Mouse (Mus musculus) forebrain, embryonic 11.5 days (tissue): Measurements from ENCODE around the gene Ttc9c. TPM values are rescaled to one million over a fixed set of nuclear protein-coding genes. Genes with fewer than 3 reads are reported as not detected.

Experiments used
- ATAC-seq: fragments of 200-750 bp; cut with Nextera tagmentation; replicated peaks from 2 replicates; pipeline ENCODE4 v1.8.0; 2017; ENCODE audit warnings: moderate TSS enrichment; ENCODE audit not compliant: low FRiP score
- DNase-seq: peaks from one replicate; pipeline ENCODE4 v3.0.0-alpha.2; 2017; ENCODE audit warnings: low spot score
- H3K27ac ChIP-seq: fragments of 300-500 bp; sonication (generic); 2 replicates; pipeline ENCODE4 v1.5.1; 2014; ENCODE audit warnings: low read depth, low read length
- H3K27me3 ChIP-seq: fragments of 300-500 bp; sonication (generic); 2 replicates; pipeline ENCODE4 v1.6.1; 2014; ENCODE audit warnings: mild to moderate bottlenecking, low read length, mixed read lengths; ENCODE audit not compliant: control insufficient read depth, insufficient read depth
- H3K36me3 ChIP-seq: fragments of 300-500 bp; sonication (generic); 2 replicates; pipeline ENCODE4 v1.6.1; 2014; ENCODE audit warnings: mild to moderate bottlenecking, low read length, moderate library complexity, mixed read lengths; ENCODE audit not compliant: control insufficient read depth, insufficient read depth
- H3K4me1 ChIP-seq: fragments of 300-500 bp; sonication (generic); replicated peaks from 2 replicates; pipeline ENCODE4 v1.6.1; 2014; ENCODE audit warnings: low read length, mixed read lengths; ENCODE audit not compliant: control insufficient read depth, insufficient read depth
- H3K4me2 ChIP-seq: fragments of 300-500 bp; sonication (generic); 2 replicates; pipeline ENCODE4 v1.6.1; 2014; ENCODE audit warnings: low read depth, mild to moderate bottlenecking, low read length, moderate library complexity, mixed read lengths; ENCODE audit not compliant: severe bottlenecking
- H3K4me3 ChIP-seq: fragments of 300-500 bp; sonication (generic); 2 replicates; pipeline ENCODE4 v1.5.1; 2014; ENCODE audit warnings: low read depth, low read length
- H3K9ac ChIP-seq: fragments of 300-500 bp; sonication (generic); 2 replicates; pipeline ENCODE4 v1.6.1; 2014; ENCODE audit warnings: low read length
- H3K9me3 ChIP-seq: fragments of 300-500 bp; sonication (generic); 2 replicates; pipeline ENCODE4 v1.6.1; 2016; ENCODE audit warnings: low read length, mixed read lengths; ENCODE audit not compliant: control insufficient read depth
- WGBS: fragments of 180-500 bp; shearing (Covaris S2); extraction: QIAGEN DNeasy Blood & Tissue Kit; methylation state at CpG from one replicate; pipeline ENCODE4 v1.1.7; 2014; 5-methylcytosine and 5-hydroxymethylcytosine counted together
- polyA plus RNA-seq: library from polyadenylated mRNA; unstranded; fragments of >200 nt; fragmentation: Nextera tagmentation; extraction: Ambion mirVana; gene quantifications from 2 replicates; pipeline ENCODE4 v1.2.1, GENCODE M21; 2014

The Ttc9c gene
- polyA plus RNA-seq, 1 experiment from 2014 or later, result 80.8 TPM

DNA sequence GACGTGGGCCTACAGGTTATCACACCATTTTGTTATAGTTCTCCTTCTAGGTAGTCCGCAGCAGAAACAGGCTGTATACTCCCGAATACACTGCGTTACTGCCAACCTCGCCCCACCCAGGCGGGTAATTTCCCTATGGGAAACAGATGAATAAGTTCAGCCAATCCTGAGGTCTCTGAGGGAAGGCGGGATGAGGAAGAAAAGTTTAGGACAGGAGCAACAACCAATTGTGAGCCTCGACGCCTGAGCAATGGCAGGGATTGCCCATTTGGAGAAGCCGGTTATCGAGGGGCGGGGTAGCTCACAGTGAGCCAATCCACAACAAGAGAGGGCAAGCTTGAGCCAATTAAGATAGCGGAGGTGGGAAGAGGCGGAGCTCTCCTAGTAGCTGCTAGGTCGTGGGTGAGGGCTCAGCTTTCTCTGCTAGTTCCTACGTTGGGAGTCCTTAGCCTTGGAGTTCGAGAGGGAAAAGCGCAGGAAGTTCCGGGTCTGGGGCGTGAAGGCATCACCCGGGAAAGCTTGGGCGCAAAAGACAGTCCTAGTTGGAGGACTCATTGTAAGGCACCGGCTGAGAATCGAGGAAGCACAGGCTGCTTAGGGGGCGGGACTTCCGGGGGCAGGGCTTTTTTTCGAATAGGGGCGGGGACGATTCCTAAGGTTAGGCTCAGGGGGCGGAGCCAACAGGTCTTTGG is 16.9 kb downstream of the Ttc9c start, which contains the start of gene Zbtb3:
Gene Zbtb3 (plus strand): TSS at position 426 of the 692 bp plus-strand sequence.
- peak; percentile 98 for ATAC-seq
- under 1% methylated on average over 30 of the region's 30 CpGs for WGBS
- H3K36me3 ChIP-seq, result no peaks in the 10 kb centered on the region; the same call in 1 of the 2 replicates
- peak within 1 kb of the TSS; percentile 60 for H3K9ac ChIP-seq
- DNase-seq, result peak; percentile 95
- peak within 1 kb of the TSS; percentile 65 for H3K4me2 ChIP-seq
- peaks cover 8% of the 10 kb centered on the region for H3K4me1 ChIP-seq
- peak within 1 kb of the TSS; percentile 55 for H3K4me3 ChIP-seq
- H3K27me3 ChIP-seq, result no peaks in the 10 kb centered on the region
- no peaks in the 10 kb centered on the region for H3K9me3 ChIP-seq
- peak within 1 kb of the TSS; percentile 79 for H3K27ac ChIP-seq

GRCm38 (mm10) chr19:8798947-8799315 is 20.2 kb downstream of the Ttc9c start:
- peaks cover 4% of the 10 kb centered on the region; the same call in 1 of the 2 replicates for H3K36me3 ChIP-seq
- H3K27me3 ChIP-seq, result no peaks in the 10 kb centered on the region
- peaks cover 8% of the 10 kb centered on the region for H3K4me1 ChIP-seq
- peak overlapping the region; percentile 78; the same call in 1 of the 2 replicates for H3K4me3 ChIP-seq
- no peaks in the 10 kb centered on the region for H3K9me3 ChIP-seq
- peak overlapping the region; percentile 69 for H3K4me2 ChIP-seq
- DNase-seq (no peak), ATAC-seq (no peak)
- H3K27ac ChIP-seq, result no peak overlapping the region
- H3K9ac ChIP-seq, result no peak overlapping the region

GRCm38 (mm10) chr19:8798264-8798946 is 20.7 kb downstream of the Ttc9c start, which contains the start of gene Polr2g:
TSS of gene Polr2g (minus strand) at chr19:8798577.
- peak within 1 kb of the TSS; percentile 69 for H3K4me2 ChIP-seq
- H3K27me3 ChIP-seq, result no peaks in the 10 kb centered on the region
- peak within 1 kb of the TSS; percentile 78 for H3K4me3 ChIP-seq
- peak within 1 kb of the TSS; percentile 81 for H3K9ac ChIP-seq
- H3K36me3 ChIP-seq, result peaks cover 8% of the 10 kb centered on the region; the same call in 1 of the 2 replicates
- peak; percentile 75 for ATAC-seq
- H3K9me3 ChIP-seq, result no peaks in the 10 kb centered on the region
- peak; percentile 90 for DNase-seq
- 2% methylated on average over 25 of the region's 25 CpGs for WGBS
- 0 out of 2 replicates have a peak within 1 kb of the TSS, but pooled peaks have one; percentile 31 for H3K27ac ChIP-seq
- peaks cover 8% of the 10 kb centered on the region for H3K4me1 ChIP-seq

DNA sequence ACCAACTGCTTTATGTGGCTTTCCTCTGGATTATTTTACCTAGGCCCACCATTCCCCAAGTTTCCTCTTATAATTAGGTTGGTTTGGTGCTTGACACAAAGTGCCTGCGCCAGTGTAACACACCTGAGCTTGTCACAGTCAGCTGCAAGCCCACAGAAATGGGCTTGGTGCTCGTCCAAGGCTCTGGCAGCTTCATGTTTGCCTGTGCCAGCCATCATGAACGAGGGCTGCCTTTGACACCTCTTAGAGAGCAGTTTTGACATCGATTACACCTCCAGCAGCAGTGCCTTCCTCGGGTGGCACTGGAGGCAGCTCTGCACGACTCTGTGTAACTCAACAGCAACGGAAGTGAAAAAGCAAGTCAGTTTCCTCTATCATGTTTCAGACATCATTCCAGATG is 29.0 kb downstream of the Ttc9c start:
- Histone ChIP-seq H3K4me1 (no peaks in the 10 kb centered on the region), H3K4me2 (no peak overlapping the region), H3K27me3 (no peaks in the 10 kb centered on the region), H3K27ac (no peak overlapping the region), H3K9ac (no peak overlapping the region), H3K4me3 (no peak overlapping the region), H3K36me3 (peaks cover 15% of the 10 kb centered on the region; the same call in 1 of the 2 replicates), H3K9me3 (no peaks in the 10 kb centered on the region)
- ATAC-seq (no peak), DNase-seq (no peak)
- WGBS, result 85% methylated on average over 7 of the region's 7 CpGs

- 65% methylated on average over 1 of the region's 1 CpGs for WGBS
- ATAC-seq (no peak), DNase-seq (no peak)
- H3K27ac ChIP-seq, result no peak overlapping the region
- H3K27me3 ChIP-seq, result no peaks in the 10 kb centered on the region
- no peak overlapping the region for H3K4me2 ChIP-seq
- H3K9ac ChIP-seq, result no peak overlapping the region
- H3K36me3 ChIP-seq, result peaks cover 13% of the 10 kb centered on the region; the same call in 1 of the 2 replicates
- no peak overlapping the region for H3K4me3 ChIP-seq
- no peaks in the 10 kb centered on the region for H3K9me3 ChIP-seq
- no peaks in the 10 kb centered on the region for H3K4me1 ChIP-seq
Measured at GRCm38 (mm10) chr19:8789171-8789570, 30.0 kb downstream of the Ttc9c start.

DNA sequence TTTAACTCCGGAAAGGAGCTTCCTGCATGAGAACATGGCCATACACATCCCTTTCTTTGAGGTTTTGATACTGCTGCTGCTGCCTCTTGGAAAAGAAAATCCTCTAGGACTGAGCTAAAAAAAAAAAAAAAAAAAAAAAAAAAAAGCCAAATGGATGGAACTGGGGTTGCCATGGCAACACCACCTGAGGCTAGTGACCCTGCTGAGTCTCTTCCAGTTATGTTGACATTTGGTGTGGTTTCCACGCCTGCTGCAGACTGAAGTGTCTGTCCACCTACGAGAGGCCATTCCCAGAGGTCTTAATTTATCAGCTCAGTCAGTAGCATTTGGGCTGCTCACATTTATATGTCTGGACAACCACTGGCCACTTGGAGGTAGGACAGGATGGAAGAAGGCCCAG is 30.6 kb downstream of the Ttc9c start:
- Histone ChIP-seq H3K27me3 (no peaks in the 10 kb centered on the region), H3K4me1 (no peaks in the 10 kb centered on the region), H3K4me3 (no peak overlapping the region), H3K36me3 (peaks cover 8% of the 10 kb centered on the region; the same call in 1 of the 2 replicates), H3K9ac (no peak overlapping the region), H3K9me3 (no peaks in the 10 kb centered on the region), H3K4me2 (no peak overlapping the region), H3K27ac (no peak overlapping the region)
- no peak for ATAC-seq
- no peak for DNase-seq
- WGBS, result 18% methylated on average over 3 of the region's 3 CpGs

DNA sequence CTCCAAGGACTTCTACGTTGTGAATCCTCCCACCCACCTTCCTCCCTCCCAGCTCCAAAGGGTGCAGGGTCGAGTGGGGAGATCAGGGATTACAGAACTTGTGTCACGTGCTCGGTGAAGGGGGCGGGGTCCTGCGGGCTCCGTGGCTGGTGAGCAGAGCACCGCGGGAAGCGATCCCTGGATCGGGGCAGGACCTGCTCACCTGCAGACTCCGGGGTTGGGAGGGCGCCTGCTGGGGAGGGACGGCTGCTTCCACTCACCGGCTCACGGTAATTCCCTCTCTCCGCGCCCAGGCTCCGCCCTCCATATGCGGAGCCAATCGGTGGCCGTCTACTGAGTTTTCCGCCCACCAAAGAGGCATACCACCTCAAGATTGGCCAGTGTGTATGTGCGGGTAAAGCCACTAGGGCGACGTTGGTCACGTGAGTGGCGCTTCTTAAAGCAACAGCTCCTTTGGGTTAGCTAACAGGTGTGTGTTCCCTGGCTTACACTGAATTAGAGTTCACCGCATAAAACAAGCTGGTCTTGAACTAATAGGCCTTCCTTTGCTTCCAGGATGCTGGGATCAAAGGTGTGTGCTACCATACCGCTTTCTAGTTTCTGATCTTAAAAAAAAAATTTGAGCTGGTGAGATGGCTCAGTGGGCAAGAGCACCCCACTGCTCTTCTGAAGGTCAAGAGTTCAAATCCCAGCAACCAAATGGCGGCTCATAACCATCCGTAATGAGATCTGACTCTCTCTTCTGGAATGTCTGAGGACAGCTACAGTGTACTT is 32.9 kb downstream of the Ttc9c start, which contains the start of gene Taf6l:
Gene Taf6l (minus strand): TSS at position 410 of the 774 bp plus-strand sequence.
- WGBS, result under 1% methylated on average over 32 of the region's 32 CpGs
- peaks cover 5% of the 10 kb centered on the region; the same call in 1 of the 2 replicates for H3K36me3 ChIP-seq
- H3K27me3 ChIP-seq, result no peaks in the 10 kb centered on the region

GRCm38 (mm10) chr19:8774951-8775421 is 44.1 kb downstream of the Ttc9c start:
- H3K9me3 ChIP-seq, result no peaks in the 10 kb centered on the region
- peaks cover 6% of the 10 kb centered on the region; the same call in 1 of the 2 replicates for H3K4me1 ChIP-seq
- WGBS, result 6% methylated on average over 20 of the region's 20 CpGs
- DNase-seq, result peak; percentile 57
- H3K36me3 ChIP-seq, result peaks cover 3% of the 10 kb centered on the region
- peak overlapping the region; percentile 93 for H3K27ac ChIP-seq
- H3K27me3 ChIP-seq, result no peaks in the 10 kb centered on the region
- peak overlapping the region; percentile 96 for H3K4me2 ChIP-seq
- peak overlapping the region; percentile 68 for H3K4me3 ChIP-seq
- peak overlapping the region; percentile 82 for H3K9ac ChIP-seq
- no peak for ATAC-seq

More for the DNA sequence above, 32.9 kb downstream of the Ttc9c start, which contains the start of gene Taf6l:
- H3K4me2 ChIP-seq, result peak within 1 kb of the TSS; percentile 72
- H3K4me3 ChIP-seq, result peak within 1 kb of the TSS; percentile 79
- no peaks in the 10 kb centered on the region for H3K4me1 ChIP-seq
- peak within 1 kb of the TSS; percentile 50; the same call in 1 of the 2 replicates for H3K27ac ChIP-seq
- H3K9me3 ChIP-seq, result no peaks in the 10 kb centered on the region
- peak within 1 kb of the TSS; percentile 68 for H3K9ac ChIP-seq
- ATAC-seq (peak; percentile 100), DNase-seq (peak; percentile 92)
